Mouse (Mus musculus) midbrain, embryonic 11.5 days (tissue): ENCODE measurements around the gene Cdh23. TPM values are rescaled to one million over a fixed set of nuclear protein-coding genes. Genes with fewer than 3 reads are reported as not detected.
A peak's percentile ranks its signal among the peaks of the same experiment; 100 is the strongest.

Source experiments
- ATAC-seq: fragments of 200-750 bp; cut with Nextera tagmentation; 2 replicates; pipeline ENCODE4 v1.8.0; 2017; ENCODE audit warnings: moderate TSS enrichment, moderate library complexity; ENCODE audit not compliant: low FRiP score
- DNase-seq: peaks from one replicate; pipeline ENCODE4 v3.0.0; 2015; ENCODE audit warnings: low spot score; ENCODE audit errors: missing footprints
- H3K27ac ChIP-seq: fragments of 300-500 bp; sonication (generic); 2 replicates; pipeline ENCODE4 v1.5.1; 2014; ENCODE audit warnings: low read depth, low read length
- H3K27me3 ChIP-seq: fragments of 300-500 bp; sonication (generic); 2 replicates; pipeline ENCODE4 v1.6.1; 2014; ENCODE audit warnings: mild to moderate bottlenecking, low read length, moderate library complexity, mixed read lengths; ENCODE audit not compliant: control insufficient read depth, insufficient read depth
- H3K36me3 ChIP-seq: fragments of 300-500 bp; sonication (generic); 2 replicates; pipeline ENCODE4 v1.6.1; 2014; ENCODE audit warnings: mild to moderate bottlenecking, low read length, moderate library complexity, mixed read lengths; ENCODE audit not compliant: control insufficient read depth, insufficient read depth
- H3K4me1 ChIP-seq: fragments of 300-500 bp; sonication (generic); 2 replicates; pipeline ENCODE4 v1.6.1; 2014; ENCODE audit warnings: low read length; ENCODE audit not compliant: control insufficient read depth, insufficient read depth
- H3K4me2 ChIP-seq: fragments of 300-500 bp; sonication (generic); 2 replicates; pipeline ENCODE4 v1.6.1; 2014; ENCODE audit warnings: mild to moderate bottlenecking, moderate library complexity
- H3K4me3 ChIP-seq: fragments of 300-500 bp; sonication (generic); 2 replicates; pipeline ENCODE4 v1.5.1; 2014; ENCODE audit warnings: low read depth, low read length
- H3K9ac ChIP-seq: fragments of 300-500 bp; sonication (generic); 2 replicates; pipeline ENCODE4 v1.6.1; 2014; ENCODE audit warnings: low read length
- H3K9me3 ChIP-seq: fragments of 300-500 bp; sonication (generic); 2 replicates; pipeline ENCODE4 v1.6.1; 2016; ENCODE audit warnings: low read length; ENCODE audit not compliant: control insufficient read depth
- WGBS: fragments of 180-500 bp; shearing (Covaris S2); extraction: QIAGEN DNeasy Blood & Tissue Kit; methylation state at CpG from one replicate; pipeline ENCODE4 v1.1.7; 2014; 5-methylcytosine and 5-hydroxymethylcytosine counted together
- polyA plus RNA-seq: library from polyadenylated mRNA; unstranded; fragments of >200 nt; fragmentation: Nextera tagmentation; extraction: Ambion mirVana; gene quantifications from 2 replicates; pipeline ENCODE4 v1.2.1, GENCODE M21; 2014

Gene Cdh23
- polyA plus RNA-seq, 1 experiment from 2014 or later: 0.71 TPM

GRCm38 (mm10) chr10:60677319-60677718 lies 19.0 kb downstream of the Cdh23 start:
- H3K4me1 ChIP-seq: no peaks in the 10 kb centered on the region
- WGBS: 84% methylated on average over 4 of the region's 4 CpGs
- DNase-seq: no peak
- H3K27me3 ChIP-seq: no peaks in the 10 kb centered on the region; the same call in 1 of the 2 replicates
- H3K4me2 ChIP-seq: no peak overlapping the region
- no peak overlapping the region for H3K4me3 ChIP-seq
- no peaks in the 10 kb centered on the region for H3K9me3 ChIP-seq
- no peak overlapping the region for H3K27ac ChIP-seq
- no peaks in the 10 kb centered on the region for H3K36me3 ChIP-seq
- no peak for ATAC-seq
- no peak overlapping the region for H3K9ac ChIP-seq

GRCm38 (mm10) chr10:60670166-60670565 lies 26.1 kb downstream of the Cdh23 start:
- 80% methylated on average over 8 of the region's 8 CpGs for WGBS
- ATAC-seq: no peak

GRCm38 (mm10) chr10:60668591-60668990 lies 27.7 kb downstream of the Cdh23 start:
- H3K27ac ChIP-seq: no peak overlapping the region
- no peaks in the 10 kb centered on the region for H3K27me3 ChIP-seq
- H3K36me3 ChIP-seq: no peaks in the 10 kb centered on the region
- H3K9ac ChIP-seq: no peak overlapping the region
- H3K4me1 ChIP-seq: no peaks in the 10 kb centered on the region
- WGBS: 96% methylated on average over 3 of the region's 3 CpGs
- no peak for DNase-seq
- H3K4me2 ChIP-seq: no peak overlapping the region
- H3K4me3 ChIP-seq: no peak overlapping the region
- no peak for ATAC-seq
- no peaks in the 10 kb centered on the region for H3K9me3 ChIP-seq

More at GRCm38 (mm10) chr10:60670166-60670565, 26.1 kb downstream of the Cdh23 start:
- DNase-seq: no peak
- no peak overlapping the region for H3K4me2 ChIP-seq
- no peak overlapping the region for H3K9ac ChIP-seq
- no peak overlapping the region for H3K27ac ChIP-seq
- no peak overlapping the region for H3K4me3 ChIP-seq
- H3K27me3 ChIP-seq: no peaks in the 10 kb centered on the region
- H3K36me3 ChIP-seq: no peaks in the 10 kb centered on the region
- no peaks in the 10 kb centered on the region for H3K9me3 ChIP-seq
- no peaks in the 10 kb centered on the region for H3K4me1 ChIP-seq

GRCm38 (mm10) chr10:60660986-60661385 lies 35.3 kb downstream of the Cdh23 start:
- ATAC-seq: no peak
- peak; percentile 64 for DNase-seq

DNA sequence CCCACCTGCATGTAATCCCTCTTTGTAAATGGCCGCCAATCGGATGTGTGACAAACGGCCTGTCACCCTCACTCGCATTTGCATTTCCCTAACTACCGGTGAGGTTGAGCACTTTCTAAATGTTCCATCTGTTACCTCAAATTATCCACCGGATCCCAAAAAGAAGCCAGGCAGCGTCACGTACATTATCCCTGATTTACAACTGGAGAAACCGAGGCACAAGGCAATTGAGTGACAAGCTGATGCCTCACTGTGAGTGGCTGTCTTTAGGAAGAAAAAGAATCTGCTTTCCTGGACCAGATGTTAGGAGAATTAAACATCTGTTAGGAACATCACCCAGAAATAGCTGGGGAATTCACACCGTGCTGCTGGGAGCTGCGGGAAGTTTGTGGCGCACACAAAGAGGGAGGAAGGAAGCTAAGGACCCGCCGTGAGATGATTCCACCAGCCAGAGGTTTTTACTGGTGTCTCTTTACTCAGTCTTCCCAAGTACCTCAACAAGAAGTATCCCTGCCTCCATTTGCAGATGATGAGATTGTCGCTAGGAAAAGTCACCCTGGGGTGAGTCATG lies 36.8 kb downstream of the Cdh23 start:
- H3K9ac ChIP-seq: no peak overlapping the region
- no peak overlapping the region for H3K27ac ChIP-seq
- H3K4me2 ChIP-seq: no peak overlapping the region
- no peaks in the 10 kb centered on the region for H3K4me1 ChIP-seq
- DNase-seq (peak; percentile 19), ATAC-seq (no peak)
- 84% methylated on average over 15 of the region's 15 CpGs for WGBS
- H3K9me3 ChIP-seq: no peaks in the 10 kb centered on the region
- H3K4me3 ChIP-seq: no peak overlapping the region
- H3K36me3 ChIP-seq: no peaks in the 10 kb centered on the region
- no peaks in the 10 kb centered on the region for H3K27me3 ChIP-seq

More at GRCm38 (mm10) chr10:60660986-60661385, 35.3 kb downstream of the Cdh23 start:
- Histone ChIP-seq H3K27me3 (no peaks in the 10 kb centered on the region), H3K27ac (no peak overlapping the region), H3K36me3 (no peaks in the 10 kb centered on the region), H3K9me3 (no peaks in the 10 kb centered on the region), H3K4me3 (no peak overlapping the region), H3K4me1 (no peaks in the 10 kb centered on the region), H3K9ac (no peak overlapping the region), H3K4me2 (no peak overlapping the region)
- 75% methylated on average over 9 of the region's 9 CpGs for WGBS

DNA sequence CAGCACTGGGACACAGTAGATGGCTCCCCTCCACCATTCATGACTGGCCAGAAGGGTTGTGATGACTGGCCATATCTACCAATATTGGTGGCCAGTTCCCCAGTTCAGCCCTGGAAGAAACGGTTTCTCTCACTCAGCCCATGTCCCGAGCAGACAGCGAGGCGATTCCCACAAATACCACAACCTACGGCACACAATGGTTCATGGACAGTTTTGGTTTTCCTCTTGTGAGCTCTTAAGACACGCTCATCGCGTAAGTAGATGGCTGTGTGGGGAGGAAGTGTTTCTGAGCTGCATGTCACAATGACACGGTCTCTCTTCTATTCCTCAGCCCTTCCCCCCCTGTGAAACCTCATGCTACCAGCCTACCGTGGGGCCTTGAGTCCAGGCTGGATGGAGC lies 38.1 kb downstream of the Cdh23 start:
- no peak for ATAC-seq
- H3K27ac ChIP-seq: no peak overlapping the region
- H3K9me3 ChIP-seq: no peaks in the 10 kb centered on the region
- H3K9ac ChIP-seq: no peak overlapping the region
- no peak overlapping the region for H3K4me2 ChIP-seq
- no peak overlapping the region for H3K4me3 ChIP-seq
- no peaks in the 10 kb centered on the region for H3K4me1 ChIP-seq
- H3K27me3 ChIP-seq: no peaks in the 10 kb centered on the region
- WGBS: 90% methylated on average over 10 of the region's 10 CpGs
- H3K36me3 ChIP-seq: no peaks in the 10 kb centered on the region
- DNase-seq: peak; percentile 69

- Histone ChIP-seq H3K36me3 (no peaks in the 10 kb centered on the region), H3K4me2 (no peak overlapping the region), H3K27me3 (no peaks in the 10 kb centered on the region), H3K4me1 (no peaks in the 10 kb centered on the region), H3K27ac (no peak overlapping the region), H3K9me3 (no peaks in the 10 kb centered on the region), H3K9ac (no peak overlapping the region), H3K4me3 (no peak overlapping the region)
- DNase-seq (peak; percentile 70), ATAC-seq (no peak)
- WGBS: 82% methylated on average over 4 of the region's 4 CpGs
Measured at GRCm38 (mm10) chr10:60653675-60654074, 42.6 kb downstream of the Cdh23 start.

DNA sequence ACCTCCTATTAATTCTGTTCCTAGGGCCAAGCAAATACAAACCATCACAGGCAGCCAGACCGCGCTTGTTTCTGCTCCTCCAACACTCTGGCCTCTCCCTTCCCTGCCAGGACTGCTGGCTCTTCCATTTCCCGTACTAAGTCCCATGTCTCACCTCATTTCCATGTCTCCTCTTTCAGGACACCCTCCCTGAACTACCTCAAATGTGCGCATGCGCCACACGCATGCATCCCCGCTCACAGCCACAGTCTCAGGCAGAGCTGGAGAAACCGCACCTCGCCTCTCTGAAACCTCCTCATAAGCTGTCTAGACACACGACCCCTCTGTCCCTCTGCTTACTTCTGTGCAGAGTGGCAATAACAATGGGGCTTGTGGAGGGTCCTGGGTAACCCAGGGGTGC lies 43.2 kb downstream of the Cdh23 start:
- no peaks in the 10 kb centered on the region for H3K36me3 ChIP-seq
- no peak overlapping the region for H3K9ac ChIP-seq
- H3K27ac ChIP-seq: no peak overlapping the region
- H3K4me2 ChIP-seq: no peak overlapping the region
- no peaks in the 10 kb centered on the region for H3K4me1 ChIP-seq
- no peaks in the 10 kb centered on the region for H3K27me3 ChIP-seq
- no peak for ATAC-seq
- DNase-seq: no peak
- no peak overlapping the region for H3K4me3 ChIP-seq
- no peaks in the 10 kb centered on the region for H3K9me3 ChIP-seq
- 87% methylated on average over 10 of the region's 10 CpGs for WGBS

- WGBS: 78% methylated on average over 14 of the region's 14 CpGs
- no peaks in the 10 kb centered on the region for H3K27me3 ChIP-seq
- ATAC-seq: no peak
- H3K4me2 ChIP-seq: no peak overlapping the region
- no peak overlapping the region for H3K4me3 ChIP-seq
- H3K9me3 ChIP-seq: no peaks in the 10 kb centered on the region
- H3K27ac ChIP-seq: no peak overlapping the region
- no peaks in the 10 kb centered on the region for H3K4me1 ChIP-seq
- peak; percentile 2 for DNase-seq
- H3K9ac ChIP-seq: no peak overlapping the region
- no peaks in the 10 kb centered on the region for H3K36me3 ChIP-seq
Measured at GRCm38 (mm10) chr10:60644079-60644641, 52.1 kb downstream of the Cdh23 start.
